Mouse (Mus musculus): ENCODE results near the gene Prkag2. TPM values are rescaled to one million over a fixed set of nuclear protein-coding genes. Genes with fewer than 3 reads are reported as not detected.
"Not testable (repeated sequence)": the region's sequence is repeated elsewhere in the genome, so short reads cannot be mapped to it uniquely, and the experiment has no call there.

Gene Prkag2
- total and polyA plus RNA-seq, 2 experiments from 2014 or later = 62.4 to 112 TPM

GRCm38 (mm10) chr5:25080438-25080945 lies 19.9 kb downstream of the Prkag2 start:
- Histone ChIP-seq H3K4me3 (ENCODE audit: low read depth, low read length) (no peak overlapping the region), H3K36me3 (ENCODE audit: insufficient read depth) (no peaks in the 10 kb centered on the region), H3K9me3 (ENCODE audit: low read length) (no peaks in the 10 kb centered on the region), H3K4me1 (ENCODE audit: insufficient read depth) (no peaks in the 10 kb centered on the region), H3K9ac (no peak overlapping the region), H3K27ac (ENCODE audit: low read depth, low read length) (no peak overlapping the region), H3K4me2 (ENCODE audit: low read depth) (no peak overlapping the region), H3K27me3 (ENCODE audit: insufficient read depth, low read length) (no peaks in the 10 kb centered on the region)
- no peak for DNase-seq
- no peak for TF ChIP-seq CTCF (IDR thresholded peaks at IDR 0.05; ENCODE audit: low read depth)
- WGBS = 85% methylated on average over 9 of the region's 9 CpGs
- ATAC-seq = no peak

GRCm38 (mm10) chr5:25079766-25080265 lies 20.6 kb downstream of the Prkag2 start:
- no peak for TF ChIP-seq CTCF (IDR thresholded peaks at IDR 0.05; ENCODE audit: low read depth)
- DNase-seq (no peak), ATAC-seq (no peak)
- Histone ChIP-seq H3K4me2 (ENCODE audit: low read depth) (no peak overlapping the region), H3K4me1 (ENCODE audit: insufficient read depth) (no peaks in the 10 kb centered on the region), H3K9me3 (ENCODE audit: low read length) (no peaks in the 10 kb centered on the region), H3K27me3 (ENCODE audit: insufficient read depth, low read length) (no peaks in the 10 kb centered on the region), H3K4me3 (ENCODE audit: low read depth, low read length) (no peak overlapping the region), H3K36me3 (ENCODE audit: insufficient read depth) (no peaks in the 10 kb centered on the region), H3K27ac (ENCODE audit: low read depth, low read length) (no peak overlapping the region), H3K9ac (no peak overlapping the region)
- 92% methylated on average over 9 of the region's 9 CpGs for WGBS

- no peaks in the 10 kb centered on the region for H3K9me3 ChIP-seq (ENCODE audit: low read length)
- no peak overlapping the region for H3K9ac ChIP-seq
- H3K27ac ChIP-seq (ENCODE audit: low read depth, low read length) = no peak overlapping the region
- no peak overlapping the region for H3K4me2 ChIP-seq (ENCODE audit: low read depth)
- DNase-seq (no peak), ATAC-seq (0 out of 2 replicates have a peak, but pooled peaks have one; percentile 25)
- no peak for TF ChIP-seq CTCF (IDR thresholded peaks at IDR 0.05; ENCODE audit: low read depth)
- no peaks in the 10 kb centered on the region for H3K4me1 ChIP-seq (ENCODE audit: insufficient read depth)
- WGBS = 65% methylated on average over 8 of the region's 8 CpGs
- H3K27me3 ChIP-seq (ENCODE audit: insufficient read depth, low read length) = no peaks in the 10 kb centered on the region
- H3K36me3 ChIP-seq (ENCODE audit: insufficient read depth) = no peaks in the 10 kb centered on the region
- no peak overlapping the region for H3K4me3 ChIP-seq (ENCODE audit: low read depth, low read length)
Observed at GRCm38 (mm10) chr5:25077873-25078651, 22.4 kb downstream of the Prkag2 start.

- H3K4me2 ChIP-seq (ENCODE audit: low read depth); H3K4me3 ChIP-seq (ENCODE audit: low read depth, low read length); H3K4me1 ChIP-seq (ENCODE audit: insufficient read depth); H3K27ac ChIP-seq (ENCODE audit: low read depth, low read length); H3K9ac ChIP-seq; H3K36me3 ChIP-seq (ENCODE audit: insufficient read depth); ATAC-seq; H3K9me3 ChIP-seq (ENCODE audit: low read length); H3K27me3 ChIP-seq (ENCODE audit: insufficient read depth, low read length); DNase-seq: not testable (repeated sequence)
- 95% methylated on average over 13 of the region's 13 CpGs for WGBS
Observed at GRCm38 (mm10) chr5:25077258-25077657, 23.2 kb downstream of the Prkag2 start.

GRCm38 (mm10) chr5:25075623-25076022 lies 24.8 kb downstream of the Prkag2 start:
- H3K4me2 ChIP-seq (ENCODE audit: low read depth) = no peak overlapping the region
- no peak overlapping the region for H3K9ac ChIP-seq
- no peaks in the 10 kb centered on the region for H3K36me3 ChIP-seq (ENCODE audit: insufficient read depth)
- no peaks in the 10 kb centered on the region for H3K4me1 ChIP-seq (ENCODE audit: insufficient read depth)
- H3K9me3 ChIP-seq (ENCODE audit: low read length) = no peaks in the 10 kb centered on the region
- no peaks in the 10 kb centered on the region for H3K27me3 ChIP-seq (ENCODE audit: insufficient read depth, low read length)
- DNase-seq = no peak
- H3K27ac ChIP-seq (ENCODE audit: low read depth, low read length) = no peak overlapping the region
- no peak for ATAC-seq
- no peak for TF ChIP-seq CTCF (IDR thresholded peaks at IDR 0.05; ENCODE audit: low read depth)
- no peak overlapping the region for H3K4me3 ChIP-seq (ENCODE audit: low read depth, low read length)
- 81% methylated on average over 4 of the region's 4 CpGs for WGBS

- no peak for TF ChIP-seq CTCF (IDR thresholded peaks at IDR 0.05; ENCODE audit: low read depth)
Observed at GRCm38 (mm10) chr5:25069815-25070214, 30.6 kb downstream of the Prkag2 start.

GRCm38 (mm10) chr5:25067122-25067521 lies 33.3 kb downstream of the Prkag2 start:
- no peak overlapping the region for H3K27ac ChIP-seq (ENCODE audit: low read depth, low read length)
- no peaks in the 10 kb centered on the region for H3K36me3 ChIP-seq (ENCODE audit: insufficient read depth)

More at GRCm38 (mm10) chr5:25069815-25070214, 30.6 kb downstream of the Prkag2 start:
- WGBS = 86% methylated on average over 5 of the region's 5 CpGs
- Histone ChIP-seq H3K27ac (ENCODE audit: low read depth, low read length) (no peak overlapping the region), H3K4me2 (ENCODE audit: low read depth) (no peak overlapping the region), H3K4me3 (ENCODE audit: low read depth, low read length) (no peak overlapping the region), H3K36me3 (ENCODE audit: insufficient read depth) (no peaks in the 10 kb centered on the region), H3K9me3 (ENCODE audit: low read length) (no peaks in the 10 kb centered on the region), H3K4me1 (ENCODE audit: insufficient read depth) (no peaks in the 10 kb centered on the region), H3K27me3 (ENCODE audit: insufficient read depth, low read length) (no peaks in the 10 kb centered on the region), H3K9ac (no peak overlapping the region)
- DNase-seq = no peak
- ATAC-seq = no peak

More at GRCm38 (mm10) chr5:25067122-25067521, 33.3 kb downstream of the Prkag2 start:
- Histone ChIP-seq H3K4me2 (ENCODE audit: low read depth) (no peak overlapping the region), H3K9me3 (ENCODE audit: low read length) (no peaks in the 10 kb centered on the region), H3K4me1 (ENCODE audit: insufficient read depth) (no peaks in the 10 kb centered on the region), H3K9ac (no peak overlapping the region), H3K27me3 (ENCODE audit: insufficient read depth, low read length) (no peaks in the 10 kb centered on the region), H3K4me3 (ENCODE audit: low read depth, low read length) (no peak overlapping the region)
- DNase-seq (peak; percentile 45), ATAC-seq (peak; percentile 64)
- TF ChIP-seq CTCF (IDR thresholded peaks at IDR 0.05; ENCODE audit: low read depth) = no peak
- 34% methylated on average over 6 of the region's 6 CpGs for WGBS
